Mouse (Mus musculus) CH12.LX (cell line): ENCODE measurements around the gene Cuedc1. TPM values are rescaled to one million over a fixed set of nuclear protein-coding genes. Genes with fewer than 3 reads are reported as not detected.

Experiments used
- DNase-seq: peaks from one replicate; pipeline ENCODE4 v3.0.0-alpha.2; 2013; ENCODE audit errors: extremely low read depth
- H3K27ac ChIP-seq: 2 replicates; pipeline ENCODE4 v1.5.1; 2012; ENCODE audit warnings: low read depth, mild to moderate bottlenecking, control low read depth, moderate library complexity; ENCODE audit not compliant: insufficient read depth
- H3K27me3 ChIP-seq: replicated peaks from 2 replicates; pipeline ENCODE3; 2012; ENCODE audit warnings: inconsistent platforms
- H3K36me3 ChIP-seq, 2 experiments: replicated peaks in 1 of 2; 2 replicates each; pipeline versions ENCODE3 to v1.6.1; 2012; ENCODE audit warnings: inconsistent platforms in 1 of 2, low read length in 1 of 2, mild to moderate bottlenecking in 1 of 2, mixed read lengths in 1 of 2, moderate library complexity in 1 of 2; ENCODE audit not compliant: control insufficient read depth in 1 of 2, insufficient read depth in 1 of 2
- H3K4me1 ChIP-seq, 2 experiments: 2 replicates each; pipeline ENCODE4 v1.6.1; 2012; ENCODE audit warnings: inconsistent platforms in 1 of 2, moderate library complexity in 1 of 2; ENCODE audit not compliant: insufficient read depth in 2 of 2, control insufficient read depth in 1 of 2
- H3K4me2 ChIP-seq: 2 replicates; pipeline ENCODE4 v1.6.1; 2012; ENCODE audit warnings: low read depth, mild to moderate bottlenecking, control low read depth; ENCODE audit not compliant: poor library complexity, insufficient read depth, severe bottlenecking
- H3K4me3 ChIP-seq, 3 experiments: fragments of 150-350 bp in 1 of 3; sonication (generic) in 1 of 3; replicated peaks in 1 of 3; 2 replicates each; pipeline versions ENCODE3 to v1.5.1; 2011 to 2012; ENCODE audit warnings: low read depth in 2 of 3, low read length in 2 of 3, mild to moderate bottlenecking in 2 of 3, moderate library complexity in 2 of 3, control low read depth in 1 of 3, improper control_type of control experiment in 1 of 3, inconsistent platforms in 1 of 3, mixed read lengths in 1 of 3; ENCODE audit not compliant: poor library complexity in 1 of 3
- H3K79me2 ChIP-seq: replicated peaks from 2 replicates; pipeline ENCODE4 v1.6.1; 2012; ENCODE audit warnings: mild to moderate bottlenecking, moderate library complexity; ENCODE audit not compliant: control insufficient read depth, poor library complexity, insufficient read depth, severe bottlenecking; ENCODE audit errors: extremely low read depth
- H3K9ac ChIP-seq: 2 replicates; pipeline ENCODE4 v1.6.1; 2012; ENCODE audit warnings: low read depth, mild to moderate bottlenecking, control low read depth, moderate library complexity; ENCODE audit not compliant: insufficient read depth
- H3K9me3 ChIP-seq: replicated peaks from 2 replicates; pipeline ENCODE3; 2012; ENCODE audit warnings: low read length, inconsistent platforms, mixed read lengths
- BHLHE40 ChIP-seq: IDR thresholded peaks from 2 replicates; pipeline ENCODE4 v1.6.1; 2011; ENCODE audit warnings: mild to moderate bottlenecking, low read depth, low read length, improper control_type of control experiment
- CHD1 ChIP-seq: IDR thresholded peaks from 2 replicates; pipeline ENCODE4 v1.6.1; 2012; ENCODE audit warnings: low read depth, low read length, improper control_type of control experiment, inconsistent platforms
- CHD2 ChIP-seq: IDR thresholded peaks from 2 replicates; pipeline ENCODE4 v1.6.1; 2011; ENCODE audit warnings: low read length, improper control_type of control experiment
- CTCF ChIP-seq, 2 experiments: IDR thresholded peaks in 1 of 2; conservative IDR thresholded peaks in 1 of 2; 2 replicates each; pipeline ENCODE4 v1.5.1; 2011 to 2012; ENCODE audit warnings: low read depth in 2 of 2, low read length in 2 of 2, improper control_type of control experiment in 1 of 2, inconsistent platforms in 1 of 2, mild to moderate bottlenecking in 1 of 2, moderate library complexity in 1 of 2
- ELF1 ChIP-seq: IDR thresholded peaks from 2 replicates; pipeline ENCODE4 v1.6.1; 2014; ENCODE audit warnings: low read depth, mild to moderate bottlenecking, inconsistent platforms, low read length, improper control_type of control experiment
- EP300 ChIP-seq: IDR thresholded peaks from 2 replicates; pipeline ENCODE4 v1.6.1; 2011; ENCODE audit warnings: low read length, improper control_type of control experiment
- GABPA ChIP-seq: IDR thresholded peaks from 2 replicates; pipeline ENCODE4 v1.6.1; 2012; ENCODE audit warnings: low read depth, low read length, improper control_type of control experiment, inconsistent platforms; ENCODE audit not compliant: insufficient replicate concordance
- HCFC1 ChIP-seq: IDR thresholded peaks from 2 replicates; pipeline ENCODE4 v1.6.1; 2012; ENCODE audit warnings: low read depth, mild to moderate bottlenecking, inconsistent platforms, low read length, improper control_type of control experiment
- IRF4 ChIP-seq: IDR thresholded peaks from 2 replicates; pipeline ENCODE4 v1.6.1; 2014; ENCODE audit warnings: low read depth, mild to moderate bottlenecking, inconsistent platforms, low read length, improper control_type of control experiment
- JUN ChIP-seq: IDR thresholded peaks from 2 replicates; pipeline ENCODE4 v1.6.1; 2011; ENCODE audit warnings: low read depth, mild to moderate bottlenecking, low read length, improper control_type of control experiment, moderate library complexity; ENCODE audit not compliant: insufficient read depth
- KAT2A ChIP-seq: IDR thresholded peaks from 2 replicates; pipeline ENCODE4 v1.6.1; 2012; ENCODE audit warnings: low read length, improper control_type of control experiment, inconsistent platforms; ENCODE audit not compliant: insufficient replicate concordance
- MAZ ChIP-seq: IDR thresholded peaks from 2 replicates; pipeline ENCODE4 v1.6.1; 2012; ENCODE audit warnings: low read depth, mild to moderate bottlenecking, inconsistent platforms, low read length, improper control_type of control experiment, moderate library complexity
- MEF2A ChIP-seq: IDR thresholded peaks from 2 replicates; pipeline ENCODE4 v1.6.1; 2014; ENCODE audit warnings: low read depth, mild to moderate bottlenecking, inconsistent platforms, low read length, improper control_type of control experiment, borderline replicate concordance
- MYC ChIP-seq: IDR thresholded peaks from 2 replicates; pipeline ENCODE4 v1.6.1; 2011; ENCODE audit warnings: low read depth, mild to moderate bottlenecking, improper control_type of control experiment, low read length
- NELFE ChIP-seq: IDR thresholded peaks from 2 replicates; pipeline ENCODE4 v1.6.1; 2011; ENCODE audit warnings: low read depth, low read length, improper control_type of control experiment
- NRF1 ChIP-seq: IDR thresholded peaks from 2 replicates; pipeline ENCODE4 v1.6.1; 2014; ENCODE audit warnings: low read depth, mild to moderate bottlenecking, inconsistent platforms, low read length, improper control_type of control experiment, moderate library complexity
- PAX5 ChIP-seq: IDR thresholded peaks from 2 replicates; pipeline ENCODE4 v1.6.1; 2012; ENCODE audit warnings: low read length, inconsistent platforms, mixed read lengths
- POLR2AphosphoS2 ChIP-seq: IDR thresholded peaks from 2 replicates; pipeline ENCODE4 v1.6.1; 2011; ENCODE audit warnings: low read depth, low read length, improper control_type of control experiment
- RAD21 ChIP-seq: IDR thresholded peaks from 2 replicates; pipeline ENCODE4 v1.6.1; 2011; ENCODE audit warnings: low read depth, mild to moderate bottlenecking, low read length, improper control_type of control experiment, moderate library complexity
- SIN3A ChIP-seq: IDR thresholded peaks from 2 replicates; pipeline ENCODE4 v1.6.1; 2012; ENCODE audit warnings: low read length, improper control_type of control experiment, inconsistent platforms
- TCF12 ChIP-seq: IDR thresholded peaks from 2 replicates; pipeline ENCODE4 v1.6.1; 2014; ENCODE audit warnings: low read depth, mild to moderate bottlenecking, inconsistent platforms, low read length, improper control_type of control experiment
- USF1 ChIP-seq: IDR thresholded peaks from 2 replicates; pipeline ENCODE4 v1.6.1; 2014; ENCODE audit warnings: low read depth, mild to moderate bottlenecking, inconsistent platforms, low read length, improper control_type of control experiment
- USF2 ChIP-seq: conservative IDR thresholded peaks from 2 replicates; pipeline ENCODE4 v1.6.1; 2011; ENCODE audit warnings: low read depth, low read length, improper control_type of control experiment
- ZMIZ1 ChIP-seq: IDR thresholded peaks from 2 replicates; pipeline ENCODE4 v1.6.1; 2012; ENCODE audit warnings: low read depth, mild to moderate bottlenecking, inconsistent platforms, low read length, improper control_type of control experiment
- ZNF384 ChIP-seq: IDR thresholded peaks from 2 replicates; pipeline ENCODE4 v1.6.1; 2012; ENCODE audit warnings: low read depth, low read length, improper control_type of control experiment, inconsistent platforms
- dilution Hi-C: fragments of 300-500 bp; cut with MboI; formaldehyde crosslinking; loops from 2 replicates; pipeline ENCODE4 v1.14.3; 2020; ENCODE audit warnings: low sequenced_read_pairs; ENCODE audit not compliant: extremely low pct_unique_long_range_greater_than_20kb, extremely low pct_ligation_motif_present
- in situ Hi-C: fragments of 300-500 bp; cut with MboI; formaldehyde crosslinking; loops from 3 replicates; pipeline ENCODE4 v1.14.3; 2019; ENCODE audit warnings: low sequenced_read_pairs, low pct_ligation_motif_present, low pct_unique_long_range_greater_than_20kb, mixed read lengths
- polyA plus RNA-seq: library from polyadenylated mRNA; unstranded; fragments of >175 nt; gene quantifications from 2 replicates; pipeline ENCODE4 v1.2.1, GENCODE M21; 2012; ENCODE audit warnings: low read depth; ENCODE audit not compliant: insufficient read length
- total RNA-seq, 2 experiments: library from RNA; depleted of rRNA; stranded (reverse); fragments of 300-350 nt in 1 of 2; fragments of >200 nt in 1 of 2; gene quantifications; 2 replicates each; pipeline ENCODE4 v1.2.3; 2012 to 2014

The Cuedc1 gene
- total and polyA plus RNA-seq, 3 experiments: 0.20 to 0.51 (median 0.47) TPM

DNA sequence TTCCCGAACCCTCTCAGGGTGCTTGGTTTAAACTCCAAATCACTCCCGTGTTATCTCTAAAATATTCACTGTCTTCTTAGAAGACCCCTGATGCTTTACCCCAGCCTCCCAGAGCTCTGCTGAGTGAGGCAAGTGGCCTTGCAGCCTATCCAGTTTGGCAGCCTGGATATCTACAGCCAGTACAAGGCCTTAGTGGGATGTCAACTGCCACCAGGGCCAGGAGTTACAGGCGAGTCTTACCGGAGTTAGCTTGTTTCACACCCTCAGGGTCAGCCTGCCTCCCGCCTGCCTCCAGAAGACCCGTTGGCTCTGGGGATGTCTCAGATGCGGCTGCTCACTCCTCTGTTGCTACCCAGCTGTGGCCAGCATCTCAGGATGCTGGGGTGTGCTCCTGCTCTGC is 120.7 kb downstream of the Cuedc1 start:
- Histone ChIP-seq H3K79me2 (no peaks in the 10 kb centered on the region), H3K36me3 (no peaks in the 10 kb centered on the region), H3K9ac (no peak overlapping the region), H3K27ac (no peak overlapping the region), H3K4me2 (no peak overlapping the region), H3K4me3 (no peak overlapping the region), H3K9me3 (no peaks in the 10 kb centered on the region), H3K27me3 (no peaks in the 10 kb centered on the region), H3K4me1 (peaks cover 8 to 12% of the 10 kb centered on the region in 2 experiments; a peak in 2 of 4 replicates)
- no peak for DNase-seq
- no peak for TF ChIP-seq CHD2
- no peak for TF ChIP-seq ELF1
- no peak for TF ChIP-seq NELFE
- TF ChIP-seq TCF12: no peak
- no peak for TF ChIP-seq GABPA
- TF ChIP-seq CTCF (conservative IDR thresholded peaks at IDR 0.05 in 1 of 2, IDR thresholded peaks at IDR 0.05 in 1 of 2; ENCODE audit: low read depth in 2 of 2, low read length in 2 of 2): no peak
- no peak for TF ChIP-seq USF1
- no peak for TF ChIP-seq PAX5
- no peak for TF ChIP-seq NRF1
- TF ChIP-seq USF2: no peak
- TF ChIP-seq CHD1: no peak
- TF ChIP-seq ZMIZ1: no peak
- no peak for TF ChIP-seq RAD21
- TF ChIP-seq SIN3A: no peak
- TF ChIP-seq JUN: no peak
- TF ChIP-seq ZNF384: no peak
- no peak for TF ChIP-seq KAT2A
- TF ChIP-seq POLR2AphosphoS2: no peak
- no peak for TF ChIP-seq IRF4
- no peak for TF ChIP-seq MAZ
- dilution Hi-C loops: no loop called here
- in situ Hi-C loops: no loop called here

DNA sequence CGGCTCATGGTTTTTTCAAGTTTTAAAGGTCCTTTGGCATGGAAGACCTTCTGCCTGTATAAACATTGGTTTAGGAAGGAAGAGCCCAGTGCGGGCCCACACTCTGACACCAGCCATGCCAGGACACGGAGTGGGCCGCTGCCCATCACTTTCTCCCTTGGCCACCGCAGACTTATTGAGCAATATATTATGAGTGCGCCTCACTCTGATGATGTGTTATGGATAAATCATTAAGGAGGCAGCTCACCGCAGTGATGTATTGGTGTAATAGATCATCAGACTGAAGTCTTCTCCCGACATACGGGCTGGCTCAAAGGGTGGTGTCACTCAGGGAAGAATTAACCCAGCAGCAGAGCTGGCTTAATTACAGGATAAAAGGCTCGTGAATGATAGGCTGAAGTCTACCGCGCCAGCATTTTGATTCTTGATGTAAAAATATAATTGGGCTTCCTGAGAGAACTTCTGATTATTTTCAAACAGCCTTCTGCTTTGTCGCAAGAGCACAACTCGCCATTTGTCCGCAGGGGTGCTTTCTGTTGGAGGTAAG is 124.1 kb downstream of the Cuedc1 start:
- Histone ChIP-seq H3K9ac (no peak overlapping the region), H3K4me3 (no peak overlapping the region), H3K79me2 (no peaks in the 10 kb centered on the region), H3K27me3 (peaks cover 6% of the 10 kb centered on the region), H3K4me1 (0 out of 4 replicates have a peak, but pooled peaks cover 3 to 4% of the 10 kb centered on the region in 2 experiments), H3K9me3 (no peaks in the 10 kb centered on the region), H3K36me3 (no peaks in the 10 kb centered on the region)
- in situ Hi-C loops: loop anchor here (5.0 kb wide), 1 partner anchor 605 kb away; no protein-coding TSS in a partner anchor
- TF ChIP-seq MYC (no peak), USF2 (no peak), NELFE (no peak), BHLHE40 (no peak), ELF1 (no peak), CHD2 (no peak), EP300 (no peak), RAD21 (no peak), HCFC1 (no peak), MEF2A (no peak)
- TF ChIP-seq, all 38 proteins: peak for 0
- no peak for DNase-seq
- H3K4me2 ChIP-seq: no peak overlapping the region
- no peak overlapping the region for H3K27ac ChIP-seq
- dilution Hi-C loops: no loop called here
